Mouse (Mus musculus) ES-Bruce4 (cell line): ENCODE results near the gene Slc5a3.

ENCODE experiments used
- CTCF ChIP-seq: IDR thresholded peaks from one replicate; pipeline ENCODE4 v1.8.1; 2011; ENCODE audit warnings: low read depth, low read length
- EP300 ChIP-seq: IDR thresholded peaks from 2 replicates; pipeline ENCODE4 v1.6.1; 2011; ENCODE audit warnings: low read depth, low read length; ENCODE audit not compliant: insufficient read depth
- POLR2A ChIP-seq: IDR thresholded peaks from one replicate; pipeline ENCODE4 v1.8.1; 2011; ENCODE audit warnings: low read length; ENCODE audit not compliant: insufficient read depth

DNA sequence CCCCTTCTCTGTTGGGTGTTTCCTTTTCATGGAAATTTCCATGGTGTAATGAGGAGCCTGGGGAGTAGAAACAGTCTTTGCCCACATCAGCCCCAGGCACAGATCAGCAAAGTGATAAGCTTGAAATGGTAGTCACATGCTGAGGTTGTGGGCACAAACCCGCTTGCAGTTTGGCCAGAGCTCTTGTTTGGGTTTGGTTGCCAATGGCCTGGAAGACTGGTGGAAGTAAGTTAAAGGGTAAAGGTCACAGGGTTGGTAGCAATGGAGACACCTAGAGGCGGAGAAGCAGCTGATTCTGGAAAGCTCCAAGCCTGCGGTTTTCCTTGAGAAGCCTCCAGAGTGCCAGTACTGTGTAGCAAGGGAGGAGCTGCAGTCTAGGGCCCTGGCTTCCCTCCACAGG lies 47.5 kb downstream of the Slc5a3 start:
- TF ChIP-seq CTCF (no peak), EP300 (no peak), POLR2A (no peak)
